Mouse (Mus musculus): Measurements from ENCODE around the gene Lrrc3. TPM values are rescaled to one million over a fixed set of nuclear protein-coding genes. Genes with fewer than 3 reads are reported as not detected.

The Lrrc3 gene
- polyA plus RNA-seq, 1 experiment: 1.9 TPM

GRCm38 (mm10) chr10:77852559-77852958 lies 49.8 kb downstream of the Lrrc3 start, which contains the start of gene Gm10318:
Gene Gm10318, plus strand, starts transcription at chr10:77852859.
- DNase-seq: no peak
- Histone ChIP-seq H3K4me1 (replicated peaks; ENCODE audit: control insufficient read depth, insufficient read depth, low read length) (no peaks in the 10 kb centered on the region), H3K27ac (ENCODE audit: control insufficient read depth, insufficient read depth, low read length) (no peak within 1 kb of the TSS), H3K27me3 (ENCODE audit: control insufficient read depth, insufficient read depth, low read length) (no peaks in the 10 kb centered on the region), H3K4me3 (ENCODE audit: control insufficient read depth, insufficient read depth, low read length) (no peak within 1 kb of the TSS), H3K36me3 (ENCODE audit: control insufficient read depth, insufficient read depth, low read length) (no peaks in the 10 kb centered on the region)
- no peak for TF ChIP-seq POLR2A (IDR thresholded peaks at IDR 0.05; ENCODE audit: control insufficient read depth, extremely low read depth, insufficient read depth, low read length, poor library complexity)
- TF ChIP-seq CTCF (IDR thresholded peaks at IDR 0.05; ENCODE audit: borderline replicate concordance, control insufficient read depth, extremely low read depth, insufficient read depth, low read length, poor library complexity): no peak
- WGBS: 79% methylated on average over 9 of the region's 9 CpGs

Other genes with a start within 250 kb of the Lrrc3 start
- gene Tspear, start 216.0 kb downstream of the Lrrc3 start, polyA plus RNA-seq (2012; rRNA removed): 0.97 and 1.3 TPM in 2 replicates
- gene Gm19402, start 211.8 kb downstream of the Lrrc3 start, polyA plus RNA-seq (2012; rRNA removed): not detected in 2 replicates
- not detected in 2 replicates for gene Gm9508, start 205.3 kb downstream of the Lrrc3 start, polyA plus RNA-seq (2012; rRNA removed)
- gene Gm10272, start 195.9 kb downstream of the Lrrc3 start, polyA plus RNA-seq (2012; rRNA removed): not detected in 2 replicates
- gene Gm10024, start 191.1 kb downstream of the Lrrc3 start, polyA plus RNA-seq (2012; rRNA removed): not detected in 2 replicates
- gene Gm10142, start 186.7 kb downstream of the Lrrc3 start, polyA plus RNA-seq (2012; rRNA removed): not detected in 2 replicates
- 0.23 TPM in 1 of 2 replicates, not detected in the other for gene Krtap12-1, start 181.9 kb downstream of the Lrrc3 start, polyA plus RNA-seq (2012; rRNA removed)
- gene Gm10100, start 176.1 kb downstream of the Lrrc3 start, polyA plus RNA-seq (2012; rRNA removed): not detected in 2 replicates
- gene Gm18596, start 159.9 kb downstream of the Lrrc3 start, polyA plus RNA-seq (2012; rRNA removed): not detected in 2 replicates
- not detected in 2 replicates for gene Gm9736, start 151.2 kb downstream of the Lrrc3 start, polyA plus RNA-seq (2012; rRNA removed)
- gene Gm3233, start 142.9 kb downstream of the Lrrc3 start, polyA plus RNA-seq (2012; rRNA removed): not detected in 2 replicates
- not detected in 2 replicates for gene Gm3238, start 131.2 kb downstream of the Lrrc3 start, polyA plus RNA-seq (2012; rRNA removed)
- not detected in 2 replicates for gene Gm7138, start 125.6 kb downstream of the Lrrc3 start, polyA plus RNA-seq (2012; rRNA removed)
- gene Gm3250, start 120.0 kb downstream of the Lrrc3 start, polyA plus RNA-seq (2012; rRNA removed): not detected in 2 replicates
- not detected in 2 replicates for gene Gm7137, start 114.3 kb downstream of the Lrrc3 start, polyA plus RNA-seq (2012; rRNA removed)
- gene Gm9639, start 107.5 kb downstream of the Lrrc3 start, polyA plus RNA-seq (2012; rRNA removed): not detected in 2 replicates
- not detected in 2 replicates for gene Gm19668, start 103.4 kb downstream of the Lrrc3 start, polyA plus RNA-seq (2012; rRNA removed)
- not detected in 2 replicates for gene Gm9507, start 90.7 kb downstream of the Lrrc3 start, polyA plus RNA-seq (2012; rRNA removed)
- gene Gm2696, start 87.9 kb downstream of the Lrrc3 start, polyA plus RNA-seq (2012; rRNA removed): not detected in 2 replicates
- gene Krtap10-4, start 75.4 kb downstream of the Lrrc3 start, polyA plus RNA-seq (2012; rRNA removed): not detected in 2 replicates
- 0.12 TPM in 1 of 2 replicates, not detected in the other for gene Krtap10-10, start 66.6 kb downstream of the Lrrc3 start, polyA plus RNA-seq (2012; rRNA removed)
- 0.36 TPM in 1 of 2 replicates, not detected in the other for gene Gm36176, start 55.7 kb downstream of the Lrrc3 start, polyA plus RNA-seq (2012; rRNA removed)
- not detected in 2 replicates for gene Gm10318, start 49.7 kb downstream of the Lrrc3 start, polyA plus RNA-seq (2012; rRNA removed)
- 0.24 and 0.27 TPM in 2 replicates for gene Gm3285, start 40.6 kb downstream of the Lrrc3 start, polyA plus RNA-seq (2012; rRNA removed)
- 16.4 and 21.0 TPM in 2 replicates for gene Trpm2, start 68.0 kb upstream of the Lrrc3 start, polyA plus RNA-seq (2012; rRNA removed)
- gene 1810043G02Rik, start 76.0 kb upstream of the Lrrc3 start, polyA plus RNA-seq (2012; rRNA removed): 39.0 and 49.5 TPM in 2 replicates
- gene Pfkl, start 107.5 kb upstream of the Lrrc3 start, polyA plus RNA-seq (2012; rRNA removed): 81.2 and 93.7 TPM in 2 replicates
- 0.93 and 1.8 TPM in 2 replicates for gene Dnmt3l, start 139.4 kb upstream of the Lrrc3 start, polyA plus RNA-seq (2012; rRNA removed)
- gene Aire, start 141.1 kb upstream of the Lrrc3 start, polyA plus RNA-seq (2012; rRNA removed): 84.0 and 93.7 TPM in 2 replicates
- gene Icosl, start 166.8 kb upstream of the Lrrc3 start, polyA plus RNA-seq (2012; rRNA removed): 23.1 and 26.5 TPM in 2 replicates

All from thymus, adult 2 months (tissue).